Mouse (Mus musculus) cerebellum, adult 8-10 months (tissue): Measurements from ENCODE around the gene Casd1.

ENCODE experiments used
- DNase-seq: peaks from one replicate; pipeline ENCODE4 v3.0.0; 2022

Casd1 gene

GRCm38 (mm10) chr6:4600658-4601296 is at the start of gene Casd1:
Casd1 (plus strand) TSS chr6:4600839.
- DNase-seq: peak; percentile 68

- DNase-seq: no peak
These were observed 45.3 kb upstream of the Casd1 start for GRCm38 (mm10) chr6:4555366-4555765.

- DNase-seq: no peak
These were observed 43.6 kb upstream of the Casd1 start for GRCm38 (mm10) chr6:4557086-4557485.

- DNase-seq: no peak
These were observed 43.0 kb upstream of the Casd1 start for GRCm38 (mm10) chr6:4557678-4558077.

GRCm38 (mm10) chr6:4561156-4561555 is 39.5 kb upstream of the Casd1 start:
- no peak for DNase-seq

GRCm38 (mm10) chr6:4561621-4562020 is 39.0 kb upstream of the Casd1 start:
- DNase-seq: no peak

GRCm38 (mm10) chr6:4562401-4562800 is 38.2 kb upstream of the Casd1 start:
- DNase-seq: no peak

- DNase-seq: no peak
These were observed 37.2 kb upstream of the Casd1 start for GRCm38 (mm10) chr6:4563477-4563876.

GRCm38 (mm10) chr6:4570412-4570811 is 30.2 kb upstream of the Casd1 start:
- DNase-seq: no peak

- no peak for DNase-seq
These were observed 22.9 kb upstream of the Casd1 start for GRCm38 (mm10) chr6:4577756-4578155.

GRCm38 (mm10) chr6:4578343-4578742 is 22.3 kb upstream of the Casd1 start:
- no peak for DNase-seq

- no peak for DNase-seq
These were observed 21.0 kb upstream of the Casd1 start for GRCm38 (mm10) chr6:4579620-4580019.

- no peak for DNase-seq
These were observed 17.2 kb upstream of the Casd1 start for GRCm38 (mm10) chr6:4583485-4583884.

- no peak for DNase-seq
These were observed 12.7 kb upstream of the Casd1 start for GRCm38 (mm10) chr6:4587946-4588345.

GRCm38 (mm10) chr6:4588722-4589121 is 11.9 kb upstream of the Casd1 start:
- DNase-seq: no peak

GRCm38 (mm10) chr6:4590089-4590488 is 10.6 kb upstream of the Casd1 start:
- no peak for DNase-seq

GRCm38 (mm10) chr6:4597711-4598110 is 2.9 kb upstream of the Casd1 start:
- no peak for DNase-seq

- no peak for DNase-seq
These were observed 468 bp upstream of the Casd1 start for GRCm38 (mm10) chr6:4600085-4600657.

- peak; percentile 34 for DNase-seq
These were observed 775 bp downstream of the Casd1 start for GRCm38 (mm10) chr6:4601297-4601931.

- DNase-seq: no peak
These were observed 1.4 kb downstream of the Casd1 start for GRCm38 (mm10) chr6:4602012-4602411.

GRCm38 (mm10) chr6:4606394-4606793 is 5.8 kb downstream of the Casd1 start:
- no peak for DNase-seq

- DNase-seq: no peak
These were observed 9.7 kb downstream of the Casd1 start for GRCm38 (mm10) chr6:4610216-4610896.

- DNase-seq: no peak
These were observed 11.2 kb downstream of the Casd1 start for GRCm38 (mm10) chr6:4611853-4612252.

- no peak for DNase-seq
These were observed 11.8 kb downstream of the Casd1 start for GRCm38 (mm10) chr6:4612431-4612830.
